In the genomic region with DNA sequence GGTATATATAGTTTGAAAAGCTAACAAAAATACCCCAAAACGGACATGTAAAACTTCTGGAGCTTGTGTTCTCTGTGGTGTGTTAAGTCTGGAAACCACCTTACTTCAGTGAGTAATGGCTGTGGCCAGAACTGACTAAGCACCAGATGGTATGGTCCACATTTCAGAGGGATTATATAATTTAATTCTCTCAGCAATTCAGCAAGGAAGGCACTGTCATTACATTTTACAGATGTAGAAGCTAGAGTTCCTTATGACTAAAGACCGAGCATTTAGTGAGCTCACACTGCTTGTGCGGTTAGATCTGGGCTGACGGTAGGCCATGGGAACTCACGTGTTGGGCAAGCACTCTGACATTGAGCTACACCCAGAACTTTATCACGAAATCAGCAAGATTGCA, we compare ENCODE assay signal across 20 mouse cellular contexts. TPM values are rescaled to one million over a fixed set of nuclear protein-coding genes. Genes with fewer than 3 reads are reported as not detected.
DNase-seq lines count a peak whose midpoint lies in the region; ATAC-seq and TF ChIP-seq lines count a peak whose summit lies in the region.
"Had no signal": no experiment of that assay in that cellular context is flagged by ENCODE, and none has a peak within 500 bp of the region (broad histone marks: within the 10 kb centered on the region; RNA-seq: fewer than 3 reads in every experiment).

No protein-coding gene starts in this region.

- TF ChIP-seq CTCF in cortical plate, adult 2 months (IDR thresholded peaks at IDR 0.05; ENCODE audit: extremely low read depth, insufficient read depth, low read length): no peak

- H3K9me3 ChIP-seq in heart, embryonic 12.5 days (replicated peaks): no peaks in the 10 kb centered on the region
- H3K9me3 ChIP-seq: embryonic facial prominence, embryonic 12.5 days; forebrain, embryonic 13.5 days; hindbrain, embryonic 10.5 days; kidney, embryonic 15.5 days; limb, embryonic 12.5 days; neural tube, embryonic 13.5 days had no signal

- TF ChIP-seq POLR2A in cortical plate, adult 2 months (IDR thresholded peaks at IDR 0.05; ENCODE audit: extremely low read depth, insufficient read depth, low read length): no peak

- H3K27ac ChIP-seq in cortical plate, adult 2 months (ENCODE audit: insufficient read depth, low read length): peak overlapping the region; percentile 75
- no peak overlapping the region for H3K27ac ChIP-seq in heart, embryonic 12.5 days (ENCODE audit: poor library complexity, severe bottlenecking)
- H3K27ac ChIP-seq: embryonic facial prominence, embryonic 12.5 days; forebrain, embryonic 13.5 days; hindbrain, embryonic 10.5 days; kidney, embryonic 15.5 days; limb, embryonic 12.5 days; liver, embryonic 14.5 days; neural tube, embryonic 13.5 days; stomach, postnatal 0 days had no signal

- 87% methylated on average over 6 of the region's 6 CpGs for WGBS in heart, embryonic 12.5 days

- H3K4me2 ChIP-seq in heart, embryonic 12.5 days: no peak overlapping the region
- H3K4me2 ChIP-seq: embryonic facial prominence, embryonic 12.5 days; forebrain, embryonic 13.5 days; kidney, embryonic 15.5 days; limb, embryonic 12.5 days; neural tube, embryonic 13.5 days had no signal

- no peak for ATAC-seq in heart, embryonic 12.5 days (ENCODE audit: insufficient number of reproducible peaks, low FRiP score)
- ATAC-seq: forebrain, embryonic 13.5 days had no signal

- H3K4me1 ChIP-seq in cortical plate, adult 2 months (ENCODE audit: control insufficient read depth, insufficient read depth, low read length): peaks cover 23% of the 10 kb centered on the region
- peaks cover 18% of the 10 kb centered on the region; the same call in 1 of the 2 replicates for H3K4me1 ChIP-seq in heart, embryonic 12.5 days (replicated peaks)
- H3K4me1 ChIP-seq: hindbrain, embryonic 10.5 days; kidney, embryonic 15.5 days had no signal

- no peak overlapping the region for H3K9ac ChIP-seq in heart, embryonic 12.5 days
- H3K9ac ChIP-seq: embryonic facial prominence, embryonic 12.5 days; forebrain, embryonic 13.5 days; kidney, embryonic 15.5 days; limb, embryonic 12.5 days; liver, embryonic 14.5 days; neural tube, embryonic 13.5 days had no signal

- H3K27me3 ChIP-seq in heart, embryonic 12.5 days (replicated peaks): no peaks in the 10 kb centered on the region
- H3K27me3 ChIP-seq: embryonic facial prominence, embryonic 12.5 days; forebrain, embryonic 13.5 days; kidney, embryonic 15.5 days; limb, embryonic 12.5 days; neural tube, embryonic 13.5 days had no signal

- no peaks in the 10 kb centered on the region for H3K36me3 ChIP-seq in heart, embryonic 12.5 days
- H3K36me3 ChIP-seq: embryonic facial prominence, embryonic 12.5 days; hindbrain, embryonic 10.5 days; kidney, embryonic 15.5 days; limb, embryonic 12.5 days; neural tube, embryonic 13.5 days had no signal

- H3K4me3 ChIP-seq in cortical plate, adult 2 months (ENCODE audit: insufficient read depth, low read length): no peak overlapping the region
- no peak overlapping the region for H3K4me3 ChIP-seq in heart, embryonic 12.5 days
- H3K4me3 ChIP-seq: embryonic facial prominence, embryonic 12.5 days; forebrain, embryonic 13.5 days; hindbrain, embryonic 10.5 days; kidney, embryonic 15.5 days; limb, embryonic 12.5 days; neural tube, embryonic 13.5 days had no signal

- DNase-seq in frontal cortex, adult 2 months (ENCODE audit: extremely low spot score in 1 of 2, low spot score in 1 of 2): peak; percentile 53 to 68
- DNase-seq in frontal cortex, postnatal 25 days (ENCODE audit: low spot score in 2 of 2): no peak
- peak; percentile 11 to 49 for DNase-seq in right cerebral cortex, postnatal 36 days (ENCODE audit: low spot score in 2 of 2)
- DNase-seq in right cerebral cortex, postnatal 14 days: no peak
- DNase-seq in telencephalon, adult 2 months (ENCODE audit: low read depth, low spot score): peak; percentile 65
- no peak for DNase-seq in retina, embryonic 14.5 days (ENCODE audit: low spot score)
- DNase-seq: cerebellum, adult 11 months; cerebellum, postnatal 36 days; gastrocnemius, postnatal 36 days; thymus, postnatal 36 days had no signal

RNA-seq across cellular contexts. Expression of a gene that starts 53.0 kb away (rescaled TPM):
- polyA plus RNA-seq in frontal cortex, adult 2 months (2012; rRNA removed): 26.1 and 29.2 TPM in 2 replicates
- polyA plus RNA-seq in cortical plate, adult 2 months (2012; rRNA removed): 24.2 and 26.1 TPM in 2 replicates
- polyA plus RNA-seq in heart, embryonic 12.5 days (2016; fragmentation: Nextera tagmentation; extraction: Ambion mirVana): 4.0 and 4.4 TPM in 2 replicates

RNA-seq across cellular contexts. Expression of a gene that starts 53.1 kb away (rescaled TPM):
- 10.8 and 11.2 TPM in 2 replicates for polyA plus RNA-seq in frontal cortex, adult 2 months (2012; rRNA removed)
- polyA plus RNA-seq in cortical plate, adult 2 months (2012; rRNA removed): 9.9 and 10.8 TPM in 2 replicates
- polyA plus RNA-seq in heart, embryonic 12.5 days (2016; fragmentation: Nextera tagmentation; extraction: Ambion mirVana): 25.2 and 25.7 TPM in 2 replicates

Comparison
In these comparisons a context has a peak if more than half of its experiments do, and no peak if none do; other contexts are left out.
1. DNase-seq: peak in frontal cortex, adult 2 months (2 of 2), right cerebral cortex, postnatal 36 days (2 of 2) and telencephalon, adult 2 months (single experiment); none in frontal cortex, postnatal 25 days (0 of 2), right cerebral cortex, postnatal 14 days (single experiment) and retina, embryonic 14.5 days (single experiment).